Mouse (Mus musculus) heart, adult 2 months (tissue): ENCODE results near the gene Krtap5-4. TPM values are rescaled to one million over a fixed set of nuclear protein-coding genes. Genes with fewer than 3 reads are reported as not detected.
"Not testable (repeated sequence)": the region's sequence is repeated elsewhere in the genome, so short reads cannot be mapped to it uniquely, and the experiment has no call there.

Experiments used
- DNase-seq, 2 experiments: peaks; one replicate each; pipeline ENCODE4 v3.0.0; 2021
- H3K27ac ChIP-seq: fragments of 200-600 bp; 2 replicates; pipeline ENCODE4 v1.8.1; 2022
- H3K27me3 ChIP-seq: fragments of 200-500 bp; 2 replicates; pipeline ENCODE4 v1.6.1; 2012; ENCODE audit warnings: mild to moderate bottlenecking, low read length, inconsistent platforms, mixed read lengths; ENCODE audit not compliant: control insufficient read depth, insufficient read depth
- H3K36me3 ChIP-seq: fragments of 200-500 bp; 2 replicates; pipeline ENCODE4 v1.6.1; 2012; ENCODE audit warnings: low read length, inconsistent platforms; ENCODE audit not compliant: control insufficient read depth, insufficient read depth
- H3K4me1 ChIP-seq: fragments of 200-500 bp; 2 replicates; pipeline ENCODE4 v1.6.1; 2011; ENCODE audit warnings: low read length; ENCODE audit not compliant: control insufficient read depth, insufficient read depth
- H3K4me3 ChIP-seq: fragments of 200-600 bp; 2 replicates; pipeline ENCODE4 v1.8.1; 2022
- H3K79me2 ChIP-seq: fragments of 200-500 bp; replicated peaks from 2 replicates; pipeline ENCODE4 v1.6.1; 2012; ENCODE audit warnings: mild to moderate bottlenecking, inconsistent platforms, low read length, moderate library complexity, mixed read lengths; ENCODE audit not compliant: control insufficient read depth, insufficient read depth
- H3K9ac ChIP-seq: fragments of 200-500 bp; 2 replicates; pipeline ENCODE4 v1.6.1; 2012; ENCODE audit warnings: low read depth, mild to moderate bottlenecking, control low read depth, inconsistent platforms, low read length, mixed read lengths
- CTCF ChIP-seq: fragments of 200-600 bp; IDR thresholded peaks from 2 replicates; pipeline ENCODE4 v1.8.1; 2022; ENCODE audit warnings: antibody characterized with exemption, mild to moderate bottlenecking, moderate library complexity
- EP300 ChIP-seq: fragments of 200-500 bp; IDR thresholded peaks from 2 replicates; pipeline ENCODE4 v1.6.1; 2011; ENCODE audit warnings: low read depth, low read length, control low read depth; ENCODE audit not compliant: insufficient read depth
- POLR2A ChIP-seq: fragments of 200-500 bp; IDR thresholded peaks from 2 replicates; pipeline ENCODE4 v1.6.1; 2011; ENCODE audit warnings: mild to moderate bottlenecking, low read depth, low read length, control low read depth; ENCODE audit not compliant: insufficient read depth
- WGBS: fragments of 180-500 bp; shearing (Covaris S2); methylation state at CpG from one replicate; pipeline ENCODE4 v1.1.7; 2018; 5-methylcytosine and 5-hydroxymethylcytosine counted together
- intact Hi-C: fragments of 180-260 bp; cut with DNase I; formaldehyde crosslinking; loops from one replicate; pipeline ENCODE4 v1.15.1; 2025
- polyA plus RNA-seq: library from polyadenylated mRNA; depleted of rRNA; stranded (reverse); fragments of >200 nt; gene quantifications from 2 replicates; pipeline ENCODE4 v1.2.3, GENCODE M21; 2012
- total RNA-seq, 2 experiments: library from RNA; stranded (reverse); gene quantifications; 2 replicates each; pipeline ENCODE4 v1.2.3; 2021

Gene Krtap5-4
- total and polyA plus RNA-seq, 3 experiments = not detected

- peak; percentile 65 to 71 for DNase-seq
- Histone ChIP-seq H3K79me2 (no peaks in the 10 kb centered on the region), H3K36me3 (no peaks in the 10 kb centered on the region), H3K4me1 (no peaks in the 10 kb centered on the region), H3K9ac (peak overlapping the region; percentile 69), H3K4me3 (peak overlapping the region; percentile 64), H3K27me3 (no peaks in the 10 kb centered on the region), H3K27ac (peak overlapping the region; percentile 86)
- TF ChIP-seq CTCF = peak; percentile 56
- TF ChIP-seq POLR2A = no peak
- intact Hi-C loops = loop anchor here (2.0 kb wide), 1 partner anchor 137 kb away; no protein-coding TSS in a partner anchor
- WGBS = under 1% methylated on average over 38 of the region's 38 CpGs
Observed at GRCm38 (mm10) chr7:142284023-142284591, 19.2 kb upstream of the Krtap5-4 start.

DNA sequence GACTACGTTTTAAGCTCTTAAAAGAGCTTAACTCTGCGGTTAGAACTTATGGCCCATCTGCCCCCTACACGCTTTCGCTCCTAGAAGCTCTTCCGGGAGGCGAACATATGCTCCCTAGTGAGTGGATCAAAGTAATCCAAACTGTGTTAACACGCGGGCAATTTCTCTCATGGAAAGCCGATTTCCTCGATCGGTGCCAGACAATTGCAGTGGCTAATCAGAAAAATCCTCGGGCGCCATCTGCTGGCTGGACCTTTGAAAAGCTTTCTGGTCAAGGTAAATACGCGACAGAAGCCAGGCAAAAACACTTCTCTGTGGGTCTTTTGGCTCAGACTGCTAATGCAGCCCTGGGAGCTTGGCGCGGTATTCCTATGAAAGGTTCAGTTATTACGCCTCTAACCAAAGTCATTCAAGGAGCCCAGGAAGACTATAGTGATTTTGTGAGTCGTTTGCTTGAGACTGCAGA, 18.7 kb upstream of the Krtap5-4 start:
- Histone ChIP-seq H3K27me3 (no peaks in the 10 kb centered on the region), H3K79me2 (no peaks in the 10 kb centered on the region)
- intact Hi-C loops = loop anchor here (2.0 kb wide), 1 partner anchor 138 kb away; no protein-coding TSS in a partner anchor

GRCm38 (mm10) chr7:142285130-142285835, 18.1 kb upstream of the Krtap5-4 start:
- peak overlapping the region; percentile 64 for H3K4me3 ChIP-seq
- no peaks in the 10 kb centered on the region for H3K36me3 ChIP-seq
- DNase-seq = peak; percentile 31 to 40
- TF ChIP-seq EP300 (no peak), CTCF (peak; percentile 51)
- intact Hi-C loops = loop anchor here (2.0 kb wide), 1 partner anchor 138 kb away; no protein-coding TSS in a partner anchor
- H3K9ac ChIP-seq = no peak overlapping the region
- H3K79me2 ChIP-seq = no peaks in the 10 kb centered on the region
- H3K27ac ChIP-seq = peak overlapping the region; percentile 86
- whole genome bisulfite sequencing = 27% methylated on average over 23 of the region's 23 CpGs
- H3K27me3 ChIP-seq = no peaks in the 10 kb centered on the region
- no peaks in the 10 kb centered on the region for H3K4me1 ChIP-seq

More for the DNA sequence above, 18.7 kb upstream of the Krtap5-4 start:
- H3K9ac ChIP-seq = peak overlapping the region; percentile 69
- no peaks in the 10 kb centered on the region for H3K36me3 ChIP-seq
- peak; percentile 87 to 93 for DNase-seq
- H3K27ac ChIP-seq = peak overlapping the region; percentile 86
- H3K4me3 ChIP-seq = peak overlapping the region; percentile 64
- TF ChIP-seq EP300 = 0 out of 2 replicates have a peak, but pooled peaks have one; percentile 37
- TF ChIP-seq CTCF = peak; percentile 75
- TF ChIP-seq POLR2A = 0 out of 2 replicates have a peak, but pooled peaks have one; percentile 17
- WGBS = under 1% methylated on average over 19 of the region's 19 CpGs
- no peaks in the 10 kb centered on the region for H3K4me1 ChIP-seq

- H3K9ac ChIP-seq, H3K4me3 ChIP-seq: not testable (repeated sequence)
- intact Hi-C loops = loop anchor here (2.0 kb wide), 1 partner anchor 139 kb away; no protein-coding TSS in a partner anchor
Observed at GRCm38 (mm10) chr7:142285910-142286612, 17.3 kb upstream of the Krtap5-4 start.

DNA sequence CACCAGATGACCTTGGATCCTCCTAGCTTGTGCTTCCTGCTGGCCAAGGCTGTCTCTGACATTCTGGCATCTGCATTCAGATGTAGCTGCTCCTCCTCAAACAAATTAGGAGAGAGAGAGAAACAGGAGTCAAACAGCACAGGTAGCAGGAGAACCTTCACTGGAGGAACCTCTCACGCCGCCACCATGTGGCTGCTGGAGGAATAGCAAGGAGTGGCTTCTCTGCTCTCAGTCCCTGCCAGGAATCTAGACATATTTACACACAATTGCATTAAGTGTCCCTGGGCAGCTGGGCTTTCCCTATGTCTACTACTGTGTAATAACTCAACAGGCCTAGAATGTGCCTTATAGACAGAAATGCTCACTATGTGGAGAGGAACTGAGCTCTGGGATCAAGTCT, 9.5 kb upstream of the Krtap5-4 start:
- H3K27ac ChIP-seq, H3K9ac ChIP-seq, H3K4me3 ChIP-seq, intact Hi-C loops, H3K36me3 ChIP-seq, H3K27me3 ChIP-seq, H3K79me2 ChIP-seq, H3K4me1 ChIP-seq: not testable (repeated sequence)
- DNase-seq = peak in 1 of 2 experiments; percentile 25
- TF ChIP-seq CTCF = peak; percentile 71
- 9% methylated on average over 2 of the region's 2 CpGs for WGBS

More at GRCm38 (mm10) chr7:142285910-142286612, 17.3 kb upstream of the Krtap5-4 start:
- not testable (repeated sequence) for H3K27me3 ChIP-seq, H3K36me3 ChIP-seq, H3K4me1 ChIP-seq, H3K79me2 ChIP-seq, H3K27ac ChIP-seq, DNase-seq
- 69% methylated on average over 9 of the region's 9 CpGs for WGBS

DNA sequence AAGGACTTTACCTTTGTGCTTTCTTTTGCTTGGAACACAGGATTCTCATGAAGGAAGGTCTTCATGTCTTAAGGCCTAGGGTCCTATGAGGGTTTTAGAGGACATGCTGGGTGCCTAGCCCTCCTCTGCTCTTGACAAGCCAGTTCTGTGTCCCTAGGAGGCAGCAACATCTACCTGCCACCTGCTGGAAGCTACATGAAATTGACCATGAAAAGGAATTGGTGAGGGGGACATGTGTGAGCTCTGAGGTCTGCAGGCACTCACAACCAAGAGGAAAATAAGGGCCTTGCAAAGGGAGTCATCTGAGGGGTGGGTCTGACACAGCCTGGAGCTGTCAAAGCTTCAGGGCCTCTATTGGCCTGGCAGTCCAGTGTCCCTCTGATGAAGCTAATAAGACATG, 7.9 kb upstream of the Krtap5-4 start:
- H3K27ac ChIP-seq = no peak overlapping the region
- H3K36me3 ChIP-seq = no peaks in the 10 kb centered on the region
- intact Hi-C loops = no loop called here
- no peaks in the 10 kb centered on the region for H3K79me2 ChIP-seq
- H3K4me3 ChIP-seq = no peak overlapping the region
- H3K4me1 ChIP-seq = peaks cover 1% of the 10 kb centered on the region; the same call in 1 of the 2 replicates
- H3K27me3 ChIP-seq = no peaks in the 10 kb centered on the region
- no peak overlapping the region for H3K9ac ChIP-seq
- TF ChIP-seq EP300 = no peak
- no peak for TF ChIP-seq POLR2A
- TF ChIP-seq CTCF = peak; percentile 32
- no peak for DNase-seq

GRCm38 (mm10) chr7:142296108-142296507, 7.2 kb upstream of the Krtap5-4 start:
- H3K79me2 ChIP-seq, H3K4me1 ChIP-seq, DNase-seq, H3K9ac ChIP-seq, H3K36me3 ChIP-seq, H3K27me3 ChIP-seq, H3K27ac ChIP-seq, H3K4me3 ChIP-seq, intact Hi-C loops: not testable (repeated sequence)
- WGBS = 22% methylated on average over 4 of the region's 4 CpGs

DNA sequence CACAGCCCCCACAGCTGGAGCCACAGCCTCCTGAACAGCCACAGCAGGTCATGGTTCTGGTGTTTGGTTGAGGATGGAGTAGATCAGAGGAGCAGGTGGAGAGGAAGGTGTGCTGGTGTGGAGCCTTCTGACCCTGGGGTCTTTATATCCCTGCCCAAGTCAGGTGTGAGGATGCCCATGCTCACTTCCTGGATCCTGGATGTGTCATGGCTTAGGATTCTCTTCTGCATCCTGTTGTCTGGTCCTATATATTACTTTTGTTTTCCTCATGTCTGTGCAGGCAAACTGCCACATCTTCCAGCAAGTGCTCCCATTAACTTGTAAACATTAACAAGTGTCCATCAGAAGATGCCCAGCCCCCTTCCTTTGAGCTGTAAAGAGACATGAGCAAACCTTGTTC, 6.3 kb upstream of the Krtap5-4 start, which contains the start of gene Krtap5-1:
TSS of gene Krtap5-1 (minus strand) at position 101 of the 400 bp plus-strand sequence.
- DNase-seq, H3K27ac ChIP-seq, H3K36me3 ChIP-seq, H3K4me3 ChIP-seq, H3K4me1 ChIP-seq, H3K9ac ChIP-seq, H3K27me3 ChIP-seq, intact Hi-C loops, H3K79me2 ChIP-seq: not testable (repeated sequence)

- DNase-seq, H3K4me1 ChIP-seq, H3K9ac ChIP-seq, H3K27me3 ChIP-seq, H3K36me3 ChIP-seq, intact Hi-C loops, H3K4me3 ChIP-seq, H3K27ac ChIP-seq, H3K79me2 ChIP-seq: not testable (repeated sequence)
- 44% methylated on average over 1 of the region's 1 CpGs for WGBS
Observed at GRCm38 (mm10) chr7:142303929-142304328, 580 bp downstream of the Krtap5-4 start.
